Comparison of ENCODE assay signal across 8 mouse cellular contexts in genomic region chr9:62979461-62980161, GRCm38 (mm10). TPM values are rescaled to one million over a fixed set of nuclear protein-coding genes. Genes with fewer than 3 reads are reported as not detected.
DNase-seq lines count a peak whose midpoint lies in the region; ATAC-seq and TF ChIP-seq lines count a peak whose summit lies in the region.

No protein-coding gene starts in this region.

- WGBS in cerebellum, adult 2 months = 2% methylated on average over 17 of the region's 17 CpGs
- 2% methylated on average over 17 of the region's 17 CpGs for WGBS in lung, embryonic 15.5 days
- WGBS in forebrain, embryonic 11.5 days = 5% methylated on average over 17 of the region's 17 CpGs
- WGBS in liver, embryonic 11.5 days = 4% methylated on average over 17 of the region's 17 CpGs
- 3% methylated on average over 17 of the region's 17 CpGs for WGBS in stomach, postnatal 0 days

- no peaks in the 10 kb centered on the region; the same call in 1 of the 2 replicates for H3K4me1 ChIP-seq in cerebellum, adult 2 months (ENCODE audit: control insufficient read depth, insufficient read depth, low read length)
- H3K4me1 ChIP-seq in lung, embryonic 15.5 days = peaks cover 16% of the 10 kb centered on the region; the same call in 1 of the 2 replicates
- no peaks in the 10 kb centered on the region; the same call in 1 of the 2 replicates for H3K4me1 ChIP-seq in forebrain, embryonic 11.5 days (replicated peaks; ENCODE audit: control insufficient read depth, insufficient read depth, low read length)
- peaks cover 11% of the 10 kb centered on the region for H3K4me1 ChIP-seq in liver, embryonic 11.5 days (replicated peaks; ENCODE audit: control insufficient read depth, insufficient read depth, low read length)
- H3K4me1 ChIP-seq in stomach, postnatal 0 days (replicated peaks; ENCODE audit: control insufficient read depth, insufficient read depth) = no peaks in the 10 kb centered on the region

- no peak overlapping the region for H3K27ac ChIP-seq in cerebellum, adult 2 months (ENCODE audit: insufficient read depth, low read length)
- peak overlapping the region; percentile 99 for H3K27ac ChIP-seq in lung, embryonic 15.5 days
- no peak overlapping the region; the same call in 1 of the 2 replicates for H3K27ac ChIP-seq in forebrain, embryonic 11.5 days (ENCODE audit: low read depth, low read length)
- H3K27ac ChIP-seq in liver, embryonic 11.5 days (ENCODE audit: low read depth, low read length) = no peak overlapping the region
- peak overlapping the region; percentile 95 for H3K27ac ChIP-seq in stomach, postnatal 0 days (replicated peaks)

- peak overlapping the region; percentile 98 for H3K9ac ChIP-seq in lung, embryonic 15.5 days
- peak overlapping the region; percentile 82 for H3K9ac ChIP-seq in forebrain, embryonic 11.5 days (ENCODE audit: low read length)
- peak overlapping the region; percentile 95 for H3K9ac ChIP-seq in liver, embryonic 11.5 days (ENCODE audit: low read depth, low read length)
- H3K9ac ChIP-seq in stomach, postnatal 0 days (ENCODE audit: low read length) = peak overlapping the region; percentile 96

- DNase-seq in cerebellum, adult 2 months = no peak
- no peak for DNase-seq in cerebellum, postnatal 4 days (ENCODE audit: low spot score in 2 of 2)
- DNase-seq in lung, postnatal 4 days = no peak
- DNase-seq in forebrain, embryonic 11.5 days (ENCODE audit: low spot score) = no peak
- no peak for DNase-seq in liver, embryonic 11.5 days (ENCODE audit: low spot score)
- no peak for DNase-seq in stomach, postnatal 0 days (ENCODE audit: low spot score)
- no peak for DNase-seq in adrenal gland, adult (ENCODE audit: inconsistent age in 2 of 2, low spot score in 1 of 2)

- H3K36me3 ChIP-seq in lung, embryonic 15.5 days = no peaks in the 10 kb centered on the region
- no peaks in the 10 kb centered on the region for H3K36me3 ChIP-seq in forebrain, embryonic 11.5 days (ENCODE audit: control insufficient read depth, insufficient read depth, low read length)
- no peaks in the 10 kb centered on the region for H3K36me3 ChIP-seq in liver, embryonic 11.5 days (ENCODE audit: control insufficient read depth, insufficient read depth, low read length)
- no peaks in the 10 kb centered on the region for H3K36me3 ChIP-seq in stomach, postnatal 0 days (ENCODE audit: control insufficient read depth, insufficient read depth, low read length)

- H3K4me2 ChIP-seq in lung, embryonic 15.5 days = peak overlapping the region; percentile 75
- H3K4me2 ChIP-seq in forebrain, embryonic 11.5 days (ENCODE audit: low read depth, low read length, severe bottlenecking) = peak overlapping the region; percentile 80
- peak overlapping the region; percentile 94 for H3K4me2 ChIP-seq in liver, embryonic 11.5 days
- peak overlapping the region; percentile 76 for H3K4me2 ChIP-seq in stomach, postnatal 0 days (replicated peaks; ENCODE audit: low read depth)

- H3K27me3 ChIP-seq in cerebellum, adult 2 months (ENCODE audit: control insufficient read depth, insufficient read depth, low read length) = no peaks in the 10 kb centered on the region
- H3K27me3 ChIP-seq in lung, embryonic 15.5 days = no peaks in the 10 kb centered on the region
- H3K27me3 ChIP-seq in forebrain, embryonic 11.5 days (ENCODE audit: control insufficient read depth, insufficient read depth, low read length) = no peaks in the 10 kb centered on the region
- H3K27me3 ChIP-seq in liver, embryonic 11.5 days (replicated peaks; ENCODE audit: control insufficient read depth, insufficient read depth, low read length) = no peaks in the 10 kb centered on the region
- H3K27me3 ChIP-seq in stomach, postnatal 0 days (ENCODE audit: control insufficient read depth, insufficient read depth, low read length) = no peaks in the 10 kb centered on the region

- TF ChIP-seq EP300 in stomach, postnatal 0 days (optimal IDR thresholded peaks at IDR 0.05) = no peak

- ATAC-seq in lung, embryonic 15.5 days (ENCODE audit: borderline replicate concordance, extremely low read depth, low FRiP score, low TSS enrichment) = no peak
- peak; percentile 29; the same call in 1 of the 2 replicates for ATAC-seq in forebrain, embryonic 11.5 days (replicated peaks; ENCODE audit: low FRiP score)
- ATAC-seq in liver, embryonic 11.5 days (replicated peaks; ENCODE audit: low FRiP score) = no peak
- ATAC-seq in stomach, postnatal 0 days (ENCODE audit: low FRiP score, low TSS enrichment) = 0 out of 2 replicates have a peak, but pooled peaks have one; percentile 14

- no peak for TF ChIP-seq CTCF in cerebellum, adult 2 months (IDR thresholded peaks at IDR 0.05; ENCODE audit: borderline replicate concordance, insufficient read depth, low read depth, low read length)
- no peak for TF ChIP-seq CTCF in stomach, postnatal 0 days (IDR thresholded peaks at IDR 0.05; ENCODE audit: low read depth)

- H3K9me3 ChIP-seq in lung, embryonic 15.5 days = no peaks in the 10 kb centered on the region
- no peaks in the 10 kb centered on the region for H3K9me3 ChIP-seq in forebrain, embryonic 11.5 days (ENCODE audit: control insufficient read depth, low read length)
- no peaks in the 10 kb centered on the region for H3K9me3 ChIP-seq in liver, embryonic 11.5 days (ENCODE audit: control insufficient read depth, low read length)
- no peaks in the 10 kb centered on the region for H3K9me3 ChIP-seq in stomach, postnatal 0 days (ENCODE audit: control insufficient read depth, low read length)

- H3K4me3 ChIP-seq in cerebellum, adult 2 months (replicated peaks; ENCODE audit: insufficient read depth, low read depth, low read length) = peak overlapping the region; percentile 70
- H3K4me3 ChIP-seq in lung, embryonic 15.5 days = peak overlapping the region; percentile 100
- H3K4me3 ChIP-seq in forebrain, embryonic 11.5 days (ENCODE audit: low read depth, low read length) = peak overlapping the region; percentile 87
- H3K4me3 ChIP-seq in liver, embryonic 11.5 days (ENCODE audit: low read depth, low read length) = peak overlapping the region; percentile 97
- H3K4me3 ChIP-seq in stomach, postnatal 0 days (ENCODE audit: low read depth, low read length) = peak overlapping the region; percentile 98

- no peak for TF ChIP-seq POLR2A in cerebellum, adult 2 months (IDR thresholded peaks at IDR 0.05; ENCODE audit: borderline replicate concordance, insufficient read depth, low read length)

RNA-seq across cellular contexts. Expression of gene Pias1, which starts 8.1 kb away (rescaled TPM):
- 26.8 and 28.5 TPM in 2 replicates for polyA plus RNA-seq in cerebellum, adult 2 months (2012; rRNA removed)
- polyA plus RNA-seq in lung, embryonic 15.5 days (2015; fragmentation: Nextera tagmentation; extraction: Ambion mirVana) = 62.3 and 75.1 TPM in 2 replicates
- polyA plus RNA-seq in forebrain, embryonic 11.5 days (2014; fragmentation: Nextera tagmentation; extraction: Ambion mirVana) = 60.0 and 63.2 TPM in 2 replicates
- 41.5 and 44.7 TPM in 2 replicates for polyA plus RNA-seq in liver, embryonic 11.5 days (2014; fragmentation: Nextera tagmentation; extraction: Ambion mirVana)
- 28.0 and 28.4 TPM in 2 replicates for polyA plus RNA-seq in stomach, postnatal 0 days (2015; fragmentation: Nextera tagmentation; extraction: Ambion mirVana)

Comparison
In these comparisons a context has a peak if more than half of its experiments do, and no peak if none do; other contexts are left out.
1. H3K27ac ChIP-seq: peak in lung, embryonic 15.5 days (single experiment) and stomach, postnatal 0 days (single experiment); none in cerebellum, adult 2 months (single experiment), forebrain, embryonic 11.5 days (single experiment) and liver, embryonic 11.5 days (single experiment).
2. ATAC-seq: peak in forebrain, embryonic 11.5 days (single experiment) and stomach, postnatal 0 days (single experiment); none in lung, embryonic 15.5 days (single experiment) and liver, embryonic 11.5 days (single experiment).
3. Peak in every context shown above with its lines, with median percentiles within 50 percentile points of each other: H3K4me3 ChIP-seq, H3K4me2 ChIP-seq and H3K9ac ChIP-seq.